Mouse (Mus musculus) megakaryocyte, embryonic 14.5 days (primary cell): ENCODE data around the gene 4930452B06Rik.

Source experiments
- FLI1 ChIP-seq: IDR thresholded peaks from 2 replicates; pipeline ENCODE4 v1.6.1; 2012; ENCODE audit warnings: low read length, inconsistent platforms, mixed read lengths
- GATA1 ChIP-seq: IDR thresholded peaks from 3 replicates; pipeline ENCODE4 v1.6.1; 2012; ENCODE audit warnings: mixed read lengths, low read length, inconsistent platforms, borderline replicate concordance

GRCm38 (mm10) chr14:8462321-8462909 lies 203.6 kb downstream of the 4930452B06Rik start:
- TF ChIP-seq GATA1 = no peak
- TF ChIP-seq FLI1 = no peak
